Mouse (Mus musculus): ENCODE measurements around the gene Poc1a. TPM values are rescaled to one million over a fixed set of nuclear protein-coding genes. Genes with fewer than 3 reads are reported as not detected.

Gene Poc1a
- polyA plus RNA-seq, 1 experiment: 72.2 TPM

GRCm38 (mm10) chr9:106328772-106329511 is 48.1 kb downstream of the Poc1a start:
- H3K36me3 ChIP-seq (ENCODE audit: control insufficient read depth, insufficient read depth, low read length): no peaks in the 10 kb centered on the region
- TF ChIP-seq POLR2A (IDR thresholded peaks at IDR 0.05; ENCODE audit: control insufficient read depth, low read depth, low read length) (no peak), CTCF (IDR thresholded peaks at IDR 0.05; ENCODE audit: control insufficient read depth, insufficient read depth, insufficient replicate concordance, low read depth, low read length) (no peak)
- H3K4me3 ChIP-seq (ENCODE audit: control insufficient read depth, low read depth, low read length): no peak overlapping the region
- H3K27ac ChIP-seq (ENCODE audit: control insufficient read depth, insufficient read depth, low read depth, low read length): no peak overlapping the region
- H3K27me3 ChIP-seq (ENCODE audit: control insufficient read depth, insufficient read depth, low read length): no peaks in the 10 kb centered on the region
- H3K4me1 ChIP-seq (ENCODE audit: control insufficient read depth, insufficient read depth, low read length): no peaks in the 10 kb centered on the region

DNA sequence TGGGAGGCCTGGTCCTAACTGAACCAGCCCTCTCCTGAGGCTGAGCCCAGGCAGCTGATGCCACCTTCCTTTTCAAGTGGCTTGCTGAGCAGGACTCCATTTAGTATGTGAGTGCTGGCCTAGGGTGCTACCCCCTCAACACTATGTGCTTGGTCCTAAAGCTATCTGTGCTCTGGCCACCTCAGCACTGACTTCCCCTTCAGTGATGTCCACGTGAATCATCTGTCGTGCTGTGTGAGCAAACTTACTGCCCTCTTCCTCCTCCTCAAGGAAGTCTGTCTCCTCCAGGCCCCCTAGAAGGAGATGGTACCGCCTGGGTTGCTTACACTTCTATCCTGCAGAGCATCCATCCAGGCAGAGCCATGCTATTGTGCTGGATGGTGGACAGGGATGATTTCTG is 51.9 kb downstream of the Poc1a start:
- H3K4me3 ChIP-seq (ENCODE audit: control insufficient read depth, low read depth, low read length): no peak overlapping the region
- H3K36me3 ChIP-seq (ENCODE audit: control insufficient read depth, insufficient read depth, low read length): no peaks in the 10 kb centered on the region
- no peak for TF ChIP-seq POLR2A (IDR thresholded peaks at IDR 0.05; ENCODE audit: control insufficient read depth, low read depth, low read length)
- TF ChIP-seq CTCF (IDR thresholded peaks at IDR 0.05; ENCODE audit: control insufficient read depth, insufficient read depth, insufficient replicate concordance, low read depth, low read length): no peak
- H3K27ac ChIP-seq (ENCODE audit: control insufficient read depth, insufficient read depth, low read depth, low read length): no peak overlapping the region
- no peaks in the 10 kb centered on the region for H3K27me3 ChIP-seq (ENCODE audit: control insufficient read depth, insufficient read depth, low read length)
- H3K4me1 ChIP-seq (ENCODE audit: control insufficient read depth, insufficient read depth, low read length): no peaks in the 10 kb centered on the region

DNA sequence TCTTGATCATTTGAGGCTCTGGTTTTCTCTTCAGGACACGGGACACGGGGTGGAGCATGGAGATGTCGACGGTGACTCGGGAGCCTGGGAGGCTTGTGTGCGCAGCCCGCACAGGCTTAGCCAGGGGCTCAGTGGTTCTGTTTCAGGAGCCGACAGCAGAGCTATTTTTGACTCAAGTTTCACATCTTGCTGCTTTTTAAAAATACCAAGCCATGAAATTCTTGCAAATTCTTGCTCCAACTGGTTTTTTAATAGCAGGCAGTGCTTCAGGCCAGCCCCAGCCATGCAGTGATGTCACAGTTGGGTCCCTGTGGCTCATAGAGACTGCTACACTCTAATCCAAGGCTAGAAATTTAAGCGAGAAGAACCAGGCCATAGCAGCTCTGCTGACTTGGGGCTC is 56.8 kb downstream of the Poc1a start:
- peaks cover 2% of the 10 kb centered on the region; the same call in 1 of the 2 replicates for H3K4me1 ChIP-seq (ENCODE audit: control insufficient read depth, insufficient read depth, low read length)
- H3K27ac ChIP-seq (ENCODE audit: control insufficient read depth, insufficient read depth, low read depth, low read length): no peak overlapping the region
- no peak overlapping the region for H3K4me3 ChIP-seq (ENCODE audit: control insufficient read depth, low read depth, low read length)
- H3K27me3 ChIP-seq (ENCODE audit: control insufficient read depth, insufficient read depth, low read length): no peaks in the 10 kb centered on the region
- TF ChIP-seq POLR2A (IDR thresholded peaks at IDR 0.05; ENCODE audit: control insufficient read depth, low read depth, low read length) (no peak), CTCF (IDR thresholded peaks at IDR 0.05; ENCODE audit: control insufficient read depth, insufficient read depth, insufficient replicate concordance, low read depth, low read length) (no peak)
- H3K36me3 ChIP-seq (ENCODE audit: control insufficient read depth, insufficient read depth, low read length): no peaks in the 10 kb centered on the region

DNA sequence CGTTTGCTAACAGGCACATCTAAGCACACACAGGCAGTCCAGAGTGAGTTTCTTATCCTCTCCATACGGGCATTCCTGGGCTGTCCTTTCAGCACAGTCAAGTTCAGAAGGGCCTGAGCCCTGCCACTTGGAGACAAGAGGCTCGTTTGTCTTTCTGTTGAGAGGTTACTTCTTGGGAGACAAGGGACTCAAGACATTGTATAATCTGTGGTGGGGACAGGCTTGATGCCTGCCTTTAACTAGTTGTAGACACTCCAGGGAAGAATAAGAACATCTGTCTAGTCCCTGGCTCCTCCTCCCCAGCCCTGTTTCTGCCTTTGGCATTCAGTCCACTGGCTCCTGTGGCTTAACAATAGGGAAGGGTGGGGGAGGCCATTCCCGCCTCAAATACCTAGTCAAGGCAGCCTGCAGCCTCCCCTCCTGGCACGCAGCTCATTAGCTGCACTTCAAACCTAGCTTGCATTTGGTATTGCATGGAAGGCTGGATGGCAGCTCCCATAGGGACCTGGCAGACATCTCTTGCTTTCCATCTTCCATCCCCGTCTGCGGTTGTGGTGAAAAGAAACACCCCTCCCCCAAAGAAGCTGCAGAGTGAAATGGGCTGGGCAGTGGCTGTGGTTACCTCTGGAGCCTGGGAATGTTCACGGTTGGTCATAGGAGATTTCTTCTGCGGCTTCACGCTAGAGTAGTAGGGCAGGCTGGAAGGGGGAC is 57.8 kb downstream of the Poc1a start:
- no peaks in the 10 kb centered on the region for H3K36me3 ChIP-seq (ENCODE audit: control insufficient read depth, insufficient read depth, low read length)
- no peak overlapping the region for H3K27ac ChIP-seq (ENCODE audit: control insufficient read depth, insufficient read depth, low read depth, low read length)
- TF ChIP-seq CTCF (IDR thresholded peaks at IDR 0.05; ENCODE audit: control insufficient read depth, insufficient read depth, insufficient replicate concordance, low read depth, low read length) (no peak), POLR2A (IDR thresholded peaks at IDR 0.05; ENCODE audit: control insufficient read depth, low read depth, low read length) (no peak)
- H3K4me3 ChIP-seq (ENCODE audit: control insufficient read depth, low read depth, low read length): no peak overlapping the region
- no peaks in the 10 kb centered on the region for H3K27me3 ChIP-seq (ENCODE audit: control insufficient read depth, insufficient read depth, low read length)
- H3K4me1 ChIP-seq (ENCODE audit: control insufficient read depth, insufficient read depth, low read length): peaks cover 2% of the 10 kb centered on the region; the same call in 1 of the 2 replicates

GRCm38 (mm10) chr9:106339173-106339558 is 58.3 kb downstream of the Poc1a start:
- H3K4me3 ChIP-seq (ENCODE audit: control insufficient read depth, low read depth, low read length): no peak overlapping the region
- no peaks in the 10 kb centered on the region for H3K27me3 ChIP-seq (ENCODE audit: control insufficient read depth, insufficient read depth, low read length)
- no peaks in the 10 kb centered on the region for H3K36me3 ChIP-seq (ENCODE audit: control insufficient read depth, insufficient read depth, low read length)
- TF ChIP-seq POLR2A (IDR thresholded peaks at IDR 0.05; ENCODE audit: control insufficient read depth, low read depth, low read length): no peak
- no peak for TF ChIP-seq CTCF (IDR thresholded peaks at IDR 0.05; ENCODE audit: control insufficient read depth, insufficient read depth, insufficient replicate concordance, low read depth, low read length)
- H3K4me1 ChIP-seq (ENCODE audit: control insufficient read depth, insufficient read depth, low read length): peaks cover 2% of the 10 kb centered on the region; the same call in 1 of the 2 replicates
- H3K27ac ChIP-seq (ENCODE audit: control insufficient read depth, insufficient read depth, low read depth, low read length): no peak overlapping the region

- TF ChIP-seq CTCF (IDR thresholded peaks at IDR 0.05; ENCODE audit: control insufficient read depth, insufficient read depth, insufficient replicate concordance, low read depth, low read length) (no peak), POLR2A (IDR thresholded peaks at IDR 0.05; ENCODE audit: control insufficient read depth, low read depth, low read length) (no peak)
- Histone ChIP-seq H3K4me3 (ENCODE audit: control insufficient read depth, low read depth, low read length) (no peak overlapping the region), H3K4me1 (ENCODE audit: control insufficient read depth, insufficient read depth, low read length) (peaks cover 2% of the 10 kb centered on the region; the same call in 1 of the 2 replicates), H3K36me3 (ENCODE audit: control insufficient read depth, insufficient read depth, low read length) (no peaks in the 10 kb centered on the region), H3K27ac (ENCODE audit: control insufficient read depth, insufficient read depth, low read depth, low read length) (no peak overlapping the region), H3K27me3 (ENCODE audit: control insufficient read depth, insufficient read depth, low read length) (no peaks in the 10 kb centered on the region)
Observed at GRCm38 (mm10) chr9:106339730-106340129, 58.9 kb downstream of the Poc1a start.

- Histone ChIP-seq H3K36me3 (ENCODE audit: control insufficient read depth, insufficient read depth, low read length) (no peaks in the 10 kb centered on the region), H3K4me3 (ENCODE audit: control insufficient read depth, low read depth, low read length) (no peak overlapping the region), H3K27ac (ENCODE audit: control insufficient read depth, insufficient read depth, low read depth, low read length) (no peak overlapping the region), H3K4me1 (ENCODE audit: control insufficient read depth, insufficient read depth, low read length) (peaks cover 2% of the 10 kb centered on the region; the same call in 1 of the 2 replicates), H3K27me3 (ENCODE audit: control insufficient read depth, insufficient read depth, low read length) (no peaks in the 10 kb centered on the region)
- TF ChIP-seq CTCF (IDR thresholded peaks at IDR 0.05; ENCODE audit: control insufficient read depth, insufficient read depth, insufficient replicate concordance, low read depth, low read length) (no peak), POLR2A (IDR thresholded peaks at IDR 0.05; ENCODE audit: control insufficient read depth, low read depth, low read length) (no peak)
Observed at GRCm38 (mm10) chr9:106340501-106341312, 59.8 kb downstream of the Poc1a start.
